Mouse (Mus musculus): ENCODE measurements at regions not wholly inside any gene's neighbourhood (a gene's known extent, or its start where the extent isn't known, plus 50 kb on each side); places are given as distances from the start of the nearest gene placed in this dataset.
"Not testable (repeated sequence)": the region's sequence is repeated elsewhere in the genome, so short reads cannot be mapped to it uniquely, and the experiment has no call there.

- DNase-seq, result peak; percentile 15
These were observed 147.1 kb downstream of the Tsen15 start for GRCm38 (mm10) chr1:152239376-152239775.

GRCm38 (mm10) chr1:152235212-152235792 lies 145.4 kb upstream of the 1700025G04Rik start:
- no peak for DNase-seq

GRCm38 (mm10) chr1:152234716-152235115 lies 144.8 kb upstream of the 1700025G04Rik start:
- DNase-seq, result no peak

- DNase-seq, result no peak
These were observed 141.8 kb upstream of the 1700025G04Rik start for GRCm38 (mm10) chr1:152231717-152232202.

GRCm38 (mm10) chr1:152229709-152230108 lies 139.8 kb upstream of the 1700025G04Rik start:
- no peak for DNase-seq

GRCm38 (mm10) chr1:152226049-152226448 lies 136.1 kb upstream of the 1700025G04Rik start:
- DNase-seq, result no peak

GRCm38 (mm10) chr1:152223666-152224065 lies 133.7 kb upstream of the 1700025G04Rik start:
- DNase-seq, result no peak

- no peak for DNase-seq
These were observed 131.1 kb upstream of the 1700025G04Rik start for GRCm38 (mm10) chr1:152220804-152221565.

GRCm38 (mm10) chr1:152219752-152220151 lies 129.8 kb upstream of the 1700025G04Rik start:
- not testable (repeated sequence) for DNase-seq

- DNase-seq, result no peak
These were observed 127.5 kb upstream of the 1700025G04Rik start for GRCm38 (mm10) chr1:152217404-152217803.

- DNase-seq, result no peak
These were observed 124.5 kb upstream of the 1700025G04Rik start for GRCm38 (mm10) chr1:152214376-152214775.

GRCm38 (mm10) chr1:152203187-152203586 lies 113.3 kb upstream of the 1700025G04Rik start:
- no peak for DNase-seq

GRCm38 (mm10) chr1:152188700-152189099 lies 98.8 kb upstream of the 1700025G04Rik start:
- DNase-seq, result no peak

GRCm38 (mm10) chr1:152184956-152185355 lies 95.0 kb upstream of the 1700025G04Rik start:
- no peak for DNase-seq

- no peak for DNase-seq
These were observed 86.5 kb upstream of the 1700025G04Rik start for GRCm38 (mm10) chr1:152176267-152176970.

- DNase-seq, result no peak
These were observed 85.8 kb upstream of the 1700025G04Rik start for GRCm38 (mm10) chr1:152175691-152176090.

- no peak for DNase-seq
These were observed 84.5 kb upstream of the 1700025G04Rik start for GRCm38 (mm10) chr1:152174464-152174863.

GRCm38 (mm10) chr1:152171034-152171790 lies 81.3 kb upstream of the 1700025G04Rik start:
- peak; percentile 84 for DNase-seq

- peak; percentile 13 for DNase-seq
These were observed 80.7 kb upstream of the 1700025G04Rik start for GRCm38 (mm10) chr1:152170583-152170982.

- DNase-seq, result no peak
These were observed 79.6 kb upstream of the 1700025G04Rik start for GRCm38 (mm10) chr1:152169508-152169907.

- peak; percentile 59 for DNase-seq
These were observed 78.4 kb upstream of the 1700025G04Rik start for GRCm38 (mm10) chr1:152168284-152168683.

- peak; percentile 18 for DNase-seq
These were observed 77.8 kb upstream of the 1700025G04Rik start for GRCm38 (mm10) chr1:152167716-152168115.

GRCm38 (mm10) chr1:152165490-152165905 lies 75.6 kb upstream of the 1700025G04Rik start:
- DNase-seq, result peak; percentile 91

Measured in cerebellum, adult 11-12 months (tissue).